22 mouse cellular contexts compared by ENCODE assay signal in genomic region chr14:47350974-47351373, GRCm38 (mm10). TPM values are rescaled to one million over a fixed set of nuclear protein-coding genes. Genes with fewer than 3 reads are reported as not detected.
DNase-seq lines count a peak whose midpoint lies in the region; ATAC-seq and TF ChIP-seq lines count a peak whose summit lies in the region.
"Had no signal": no experiment of that assay in that cellular context is flagged by ENCODE, and none has a peak within 500 bp of the region (broad histone marks: within the 10 kb centered on the region; RNA-seq: fewer than 3 reads in every experiment).

No protein-coding gene starts in this region.

- DNase-seq in 3T3-L1 (ENCODE audit: low read depth, low spot score) (peak; percentile 69), CH12.LX (ENCODE audit: extremely low read depth) (peak; percentile 34), Patski (ENCODE audit: low read depth, low spot score) (no peak)
- DNase-seq in neural tube, embryonic 10.5 days (ENCODE audit: extremely low spot score, low spot score), result no peak
- DNase-seq in cerebellum, adult 9-11 months, result no peak
- no peak for DNase-seq in heart, embryonic 10.5 days (ENCODE audit: low spot score)
- DNase-seq: adrenal gland, adult 2 months; adrenal gland, postnatal 25 days; cerebellum, adult 18-20 months; cerebellum, postnatal 14 days; embryo, embryonic 11 days; gastrocnemius, postnatal 14 days; heart, adult 2 months had no signal

- TF ChIP-seq EP300 in CH12.LX (IDR thresholded peaks at IDR 0.05; ENCODE audit: low read length), result peak; percentile 80

- no peaks in the 10 kb centered on the region for H3K9me3 ChIP-seq in CH12.LX (replicated peaks; ENCODE audit: low read length)
- H3K9me3 ChIP-seq in heart, embryonic 10.5 days, result no peaks in the 10 kb centered on the region
- H3K9me3 ChIP-seq: embryonic facial prominence, embryonic 15.5 days; forebrain, embryonic 15.5 days; G1E; heart, embryonic 12.5 days; hindbrain, embryonic 10.5 days; hindbrain, embryonic 15.5 days had no signal

- 74% methylated on average over 2 of the region's 2 CpGs for WGBS in heart, embryonic 10.5 days

- no peaks in the 10 kb centered on the region for H3K36me3 ChIP-seq in CH12.LX (replicated peaks in 1 of 2; ENCODE audit: control insufficient read depth in 1 of 2, insufficient read depth in 1 of 2, low read length in 1 of 2)
- H3K36me3 ChIP-seq in heart, embryonic 10.5 days, result no peaks in the 10 kb centered on the region
- H3K36me3 ChIP-seq: embryonic facial prominence, embryonic 15.5 days; forebrain, embryonic 15.5 days; G1E; heart, embryonic 12.5 days; hindbrain, embryonic 10.5 days; hindbrain, embryonic 15.5 days had no signal

- no peak overlapping the region for H3K27ac ChIP-seq in CH12.LX (ENCODE audit: insufficient read depth, low read depth)
- H3K27ac ChIP-seq in embryonic fibroblast, embryonic 13.5 days (ENCODE audit: insufficient read depth, low read length), result peak overlapping the region; percentile 91
- H3K27ac ChIP-seq in heart, embryonic 10.5 days, result no peak overlapping the region
- H3K27ac ChIP-seq: embryonic facial prominence, embryonic 15.5 days; forebrain, embryonic 15.5 days; heart, adult 2 months; hindbrain, embryonic 10.5 days; hindbrain, embryonic 15.5 days had no signal

- H3K4me3 ChIP-seq in CH12.LX (replicated peaks in 1 of 3; ENCODE audit: low read depth in 2 of 3, low read length in 2 of 3, poor library complexity in 1 of 3), result no peak overlapping the region
- H3K4me3 ChIP-seq in embryonic fibroblast, embryonic 13.5 days (ENCODE audit: insufficient read depth, low read length), result no peak overlapping the region
- H3K4me3 ChIP-seq in heart, embryonic 10.5 days, result no peak overlapping the region
- H3K4me3 ChIP-seq: embryonic facial prominence, embryonic 15.5 days; forebrain, embryonic 15.5 days; heart, adult 2 months; heart, embryonic 12.5 days; hindbrain, embryonic 10.5 days; hindbrain, embryonic 15.5 days had no signal

- dilution Hi-C loops in CH12.LX (cut with MboI; ENCODE audit: extremely low pct_ligation_motif_present, extremely low pct_unique_long_range_greater_than_20kb, low sequenced_read_pairs), result no loop called here

- TF ChIP-seq POLR2A in CH12.LX (IDR thresholded peaks at IDR 0.05; ENCODE audit: low read depth, low read length), result no peak
- TF ChIP-seq POLR2A in embryonic fibroblast, embryonic 13.5 days (IDR thresholded peaks at IDR 0.05; ENCODE audit: low read depth, low read length), result no peak

- TF ChIP-seq RAD21 in CH12.LX (IDR thresholded peaks at IDR 0.05; ENCODE audit: low read depth, low read length), result no peak

- peak; percentile 21 for ATAC-seq in Patski
- no peak for ATAC-seq in monocyte, adult 5-6 weeks (replicated peaks; ENCODE audit: insufficient number of reproducible peaks, low FRiP score, low TSS enrichment, poor library complexity, severe bottlenecking)
- ATAC-seq: forebrain, embryonic 15.5 days; intestine, embryonic 16.5 days had no signal

- POLR2A ChIA-PET in Patski (lab: Charles Lee), result interaction anchor here (1.1 kb wide), 1 partner anchor 13 kb away, joined by 11 read pairs; no protein-coding TSS in a partner anchor

- in situ Hi-C loops in CH12.LX (cut with MboI; ENCODE audit: low pct_ligation_motif_present, low pct_unique_long_range_greater_than_20kb, low sequenced_read_pairs), result no loop called here
- in situ Hi-C loops in Patski (cut with MboI; ENCODE audit: low pct_unique_long_range_greater_than_20kb), result no loop called here

- no peaks in the 10 kb centered on the region for H3K79me2 ChIP-seq in CH12.LX (replicated peaks; ENCODE audit: control insufficient read depth, extremely low read depth, insufficient read depth, poor library complexity, severe bottlenecking)

- H3K4me1 ChIP-seq in CH12.LX (ENCODE audit: control insufficient read depth in 1 of 2, insufficient read depth in 2 of 2), result peaks cover 0 to 18% of the 10 kb centered on the region in 2 experiments; a peak in 2 of 4 replicates
- peaks cover 2% of the 10 kb centered on the region for H3K4me1 ChIP-seq in embryonic fibroblast, embryonic 13.5 days (ENCODE audit: control insufficient read depth, insufficient read depth, low read length)
- H3K4me1 ChIP-seq in heart, embryonic 10.5 days, result no peaks in the 10 kb centered on the region
- H3K4me1 ChIP-seq: embryonic facial prominence, embryonic 15.5 days; forebrain, embryonic 15.5 days; heart, embryonic 12.5 days; hindbrain, embryonic 10.5 days; hindbrain, embryonic 15.5 days had no signal

- no peak overlapping the region for H3K9ac ChIP-seq in CH12.LX (ENCODE audit: insufficient read depth, low read depth)
- H3K9ac ChIP-seq: embryonic facial prominence, embryonic 15.5 days; forebrain, embryonic 15.5 days; heart, embryonic 12.5 days; hindbrain, embryonic 15.5 days had no signal

- TF ChIP-seq CTCF in CH12.LX (conservative IDR thresholded peaks at IDR 0.05 in 1 of 2, IDR thresholded peaks at IDR 0.05 in 1 of 2; ENCODE audit: low read depth in 2 of 2, low read length in 2 of 2) (no peak), Patski (IDR thresholded peaks at IDR 0.05) (no peak)
- no peak for TF ChIP-seq CTCF in embryonic fibroblast, embryonic 13.5 days (IDR thresholded peaks at IDR 0.05; ENCODE audit: borderline replicate concordance, insufficient read depth, low read length)

- no peaks in the 10 kb centered on the region for H3K27me3 ChIP-seq in CH12.LX (replicated peaks)
- H3K27me3 ChIP-seq in Patski, result no peaks in the 10 kb centered on the region
- H3K27me3 ChIP-seq in heart, embryonic 10.5 days (ENCODE audit: insufficient read depth, poor library complexity, severe bottlenecking), result no peaks in the 10 kb centered on the region
- H3K27me3 ChIP-seq: embryonic facial prominence, embryonic 15.5 days; forebrain, embryonic 15.5 days; heart, embryonic 12.5 days; hindbrain, embryonic 15.5 days had no signal

- CTCF ChIA-PET in Patski (lab: Charles Lee), result interaction anchor here (1.3 to 1.7 kb wide), 3 partner anchors 19 to 45 kb away, joined by 3 to 4 read pairs (median 3); no protein-coding TSS in a partner anchor

- H3K4me2 ChIP-seq in CH12.LX (ENCODE audit: insufficient read depth, low read depth, poor library complexity, severe bottlenecking), result no peak overlapping the region
- H3K4me2 ChIP-seq: embryonic facial prominence, embryonic 15.5 days; forebrain, embryonic 15.5 days; heart, embryonic 12.5 days; hindbrain, embryonic 15.5 days had no signal

TF ChIP-seq in CH12.LX, 34 proteins besides CTCF, POLR2A, EP300 and RAD21:
- peak; percentile 62; the same call in 1 of the 2 replicates for TF ChIP-seq BHLHE40 (IDR thresholded peaks at IDR 0.05; ENCODE audit: low read depth, low read length)
- TF ChIP-seq JUND (conservative IDR thresholded peaks at IDR 0.05; ENCODE audit: low read depth, low read length), result peak; percentile 73; the same call in 1 of the 2 replicates
- no peak for TF ChIP-seq PAX5 (IDR thresholded peaks at IDR 0.05; ENCODE audit: low read length)
- TF ChIP-seq IRF4 (IDR thresholded peaks at IDR 0.05; ENCODE audit: low read depth, low read length), result peak; percentile 71
- TF ChIP-seq SMC3 (IDR thresholded peaks at IDR 0.05; ENCODE audit: low read depth, low read length), result no peak
- TF ChIP-seq TCF12 (IDR thresholded peaks at IDR 0.05; ENCODE audit: low read depth, low read length), result peak; percentile 48; the same call in 1 of the 2 replicates
- TF ChIP-seq JUN (IDR thresholded peaks at IDR 0.05; ENCODE audit: insufficient read depth, low read depth, low read length), result peak; percentile 61; the same call in 1 of the 2 replicates
- no peak for TF ChIP-seq MEF2A (IDR thresholded peaks at IDR 0.05; ENCODE audit: borderline replicate concordance, low read depth, low read length)

RNA-seq across cellular contexts. Expression of gene Lgals3, which starts 16.6 kb away (rescaled TPM):
- 1.3 and 1.8 TPM in 2 replicates for total RNA-seq in CH12.LX (2012; rRNA removed)
- total RNA-seq in CH12.LX (2014; rRNA removed), result not detected in 2 replicates
- polyA plus RNA-seq in CH12.LX (2012; ENCODE audit: insufficient read length, low read depth), result 0.29 and 0.30 TPM in 2 replicates
- polyA plus RNA-seq in Patski (2021), result 453 TPM
- 117 and 150 TPM in 2 replicates for polyA plus RNA-seq in embryonic fibroblast, embryonic 13.5 days (2011; ENCODE audit: insufficient read length, low read depth, missing spikeins)
- total RNA-seq in monocyte, adult 5-6 weeks (2017), result 98.5 to 263 TPM (median 189 TPM) in 3 replicates
- 1.4 and 2.2 TPM in 2 replicates for polyA plus RNA-seq in heart, embryonic 10.5 days (2016; fragmentation: Nextera tagmentation; extraction: Ambion mirVana)

RNA-seq across cellular contexts. Expression of gene Mapk1ip1l, which starts 52.9 kb away (rescaled TPM):
- total RNA-seq in CH12.LX (2012; rRNA removed) (36.6 and 43.0 TPM in 2 replicates), CH12.LX (2014; rRNA removed) (46.7 and 51.5 TPM in 2 replicates)
- polyA plus RNA-seq in CH12.LX (2012; ENCODE audit: insufficient read length, low read depth) (66.6 and 80.9 TPM in 2 replicates), Patski (2021) (51.6 TPM)
- polyA plus RNA-seq in embryonic fibroblast, embryonic 13.5 days (2011; ENCODE audit: insufficient read length, low read depth, missing spikeins), result 103 and 112 TPM in 2 replicates
- total RNA-seq in monocyte, adult 5-6 weeks (2017), result 48.9 to 87.0 TPM (median 54.2 TPM) in 3 replicates
- polyA plus RNA-seq in heart, embryonic 10.5 days (2016; fragmentation: Nextera tagmentation; extraction: Ambion mirVana), result 79.9 and 82.1 TPM in 2 replicates

Comparison
In these comparisons a context has a peak if more than half of its experiments do, and no peak if none do; other contexts are left out.
1. DNase-seq: peak in 3T3-L1 (single experiment) and CH12.LX (single experiment); none in Patski (single experiment), neural tube, embryonic 10.5 days (single experiment), cerebellum, adult 9-11 months (single experiment) and heart, embryonic 10.5 days (single experiment).
2. RNA of gene Lgals3, which starts 16.6 kb away (polyA plus RNA-seq): 453 TPM in Patski (single experiment) and 117 to 150 TPM in embryonic fibroblast, embryonic 13.5 days; 1.4 to 2.2 TPM in heart, embryonic 10.5 days and 0.29 to 0.30 TPM in CH12.LX; every median in the first group is over 10 times any median in the second.